Mouse (Mus musculus): ENCODE data around the gene Vstm2a. TPM values are rescaled to one million over a fixed set of nuclear protein-coding genes. Genes with fewer than 3 reads are reported as not detected.

The Vstm2a gene
- polyA plus RNA-seq, 1 experiment from 2014 or later, result 63.1 TPM

DNA sequence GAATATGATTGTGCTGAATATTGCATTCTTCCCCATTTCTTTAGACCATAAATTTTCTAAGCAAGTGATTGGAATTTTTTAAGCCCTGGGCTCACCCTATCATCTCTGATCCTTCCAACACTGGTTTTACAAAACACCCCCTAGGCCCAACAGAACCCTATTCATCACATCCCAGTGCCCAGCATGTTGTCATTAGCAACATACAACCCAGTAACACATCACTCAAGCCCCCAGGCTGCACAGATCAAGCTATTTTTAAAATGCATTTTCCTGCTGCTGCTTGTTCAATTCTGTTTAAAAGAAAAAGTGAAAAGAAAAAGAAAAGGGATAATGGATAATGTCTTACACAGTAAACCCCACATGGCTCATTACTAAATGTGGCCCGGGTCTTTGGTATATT, 42.0 kb downstream of the Vstm2a start:
- no peak overlapping the region for H3K9ac ChIP-seq (replicated peaks; ENCODE audit: low read depth, low read length)
- H3K36me3 ChIP-seq (ENCODE audit: control insufficient read depth, insufficient read depth), result no peaks in the 10 kb centered on the region
- ATAC-seq, result peak; percentile 68
- no peak overlapping the region for H3K4me3 ChIP-seq (replicated peaks; ENCODE audit: low read length)
- peak overlapping the region; percentile 7; the same call in 1 of the 2 replicates for H3K27ac ChIP-seq (ENCODE audit: low read length)
- H3K4me2 ChIP-seq (ENCODE audit: low read length), result no peak overlapping the region
- no peaks in the 10 kb centered on the region for H3K9me3 ChIP-seq (ENCODE audit: control insufficient read depth, low read length)
- no peaks in the 10 kb centered on the region for H3K27me3 ChIP-seq (replicated peaks; ENCODE audit: control insufficient read depth, insufficient read depth, low read length)
- H3K4me1 ChIP-seq (replicated peaks; ENCODE audit: control insufficient read depth, insufficient read depth, low read length), result peaks cover 15% of the 10 kb centered on the region
- WGBS, result 19% methylated on average over 1 of the region's 1 CpGs

DNA sequence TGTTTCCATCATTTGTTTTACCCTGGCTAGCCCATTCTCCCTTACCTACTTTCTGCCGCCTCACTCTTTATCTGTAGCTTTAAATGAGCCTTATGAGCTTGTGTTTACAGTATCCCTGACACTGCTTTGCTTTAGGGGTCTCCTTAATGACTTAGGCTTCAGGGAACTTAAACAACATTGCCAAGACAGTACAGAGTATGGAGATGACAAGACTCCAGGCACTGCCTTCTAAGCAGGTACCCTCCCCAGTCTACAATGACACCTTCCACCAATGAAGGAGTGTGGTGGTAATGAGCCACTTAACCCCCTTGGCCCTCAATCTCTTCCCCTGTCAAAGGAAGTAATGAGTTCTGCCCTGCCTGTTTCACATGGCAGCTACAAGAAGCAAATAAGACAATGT, 42.4 kb downstream of the Vstm2a start:
- H3K36me3 ChIP-seq (ENCODE audit: control insufficient read depth, insufficient read depth), result no peaks in the 10 kb centered on the region
- no peaks in the 10 kb centered on the region for H3K9me3 ChIP-seq (ENCODE audit: control insufficient read depth, low read length)
- no peak overlapping the region for H3K9ac ChIP-seq (replicated peaks; ENCODE audit: low read depth, low read length)
- 11% methylated on average over 1 of the region's 1 CpGs for WGBS
- no peaks in the 10 kb centered on the region for H3K27me3 ChIP-seq (replicated peaks; ENCODE audit: control insufficient read depth, insufficient read depth, low read length)
- H3K4me1 ChIP-seq (replicated peaks; ENCODE audit: control insufficient read depth, insufficient read depth, low read length), result peaks cover 15% of the 10 kb centered on the region
- ATAC-seq, result peak; percentile 64
- H3K4me3 ChIP-seq (replicated peaks; ENCODE audit: low read length), result no peak overlapping the region
- no peak overlapping the region for H3K4me2 ChIP-seq (ENCODE audit: low read length)
- peak overlapping the region; percentile 79 for H3K27ac ChIP-seq (ENCODE audit: low read length)

DNA sequence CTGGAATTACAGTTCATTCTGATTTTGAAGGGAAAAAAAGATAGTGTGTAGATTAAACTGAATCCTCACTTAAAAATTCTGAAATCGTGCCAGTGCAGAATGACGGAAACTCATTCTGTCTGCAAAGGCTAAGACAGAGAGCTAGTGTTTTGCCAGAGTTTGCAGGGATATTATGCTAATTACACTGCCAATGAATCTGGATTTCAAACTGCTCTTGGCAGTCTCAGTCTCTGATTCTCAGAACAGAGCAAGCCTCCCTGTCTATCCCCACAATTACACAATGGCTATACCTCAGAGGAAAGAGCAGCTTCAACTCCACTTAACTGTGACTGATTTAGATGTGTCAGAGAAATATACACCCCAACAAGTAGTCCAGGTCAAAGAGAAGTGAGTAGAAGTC, 43.2 kb downstream of the Vstm2a start:
- Histone ChIP-seq H3K9me3 (ENCODE audit: control insufficient read depth, low read length) (no peaks in the 10 kb centered on the region), H3K4me1 (replicated peaks; ENCODE audit: control insufficient read depth, insufficient read depth, low read length) (peaks cover 15% of the 10 kb centered on the region), H3K27ac (ENCODE audit: low read length) (peak overlapping the region; percentile 79), H3K4me2 (ENCODE audit: low read length) (no peak overlapping the region), H3K27me3 (replicated peaks; ENCODE audit: control insufficient read depth, insufficient read depth, low read length) (no peaks in the 10 kb centered on the region), H3K4me3 (replicated peaks; ENCODE audit: low read length) (no peak overlapping the region), H3K36me3 (ENCODE audit: control insufficient read depth, insufficient read depth) (no peaks in the 10 kb centered on the region), H3K9ac (replicated peaks; ENCODE audit: low read depth, low read length) (no peak overlapping the region)
- ATAC-seq, result peak; percentile 94
- 14% methylated on average over 2 of the region's 2 CpGs for WGBS

DNA sequence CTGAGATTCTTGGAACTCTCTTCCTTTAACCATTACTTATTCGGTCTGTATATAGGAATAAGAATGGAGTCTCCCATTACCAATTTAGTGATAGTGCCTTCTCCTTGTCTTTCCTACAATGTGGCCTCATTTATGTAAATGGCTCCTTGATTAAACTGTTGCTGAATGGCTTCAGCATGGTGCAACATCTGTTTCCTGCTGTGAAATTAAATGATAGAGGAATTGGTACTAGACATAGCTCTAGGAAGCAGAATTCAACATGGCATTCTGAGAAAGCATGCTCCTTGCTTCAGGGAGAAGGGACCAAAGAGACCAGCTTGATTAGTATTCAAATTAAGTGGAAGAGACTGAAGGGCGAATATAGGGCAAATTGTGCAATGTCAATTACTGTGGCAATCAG, 57.6 kb downstream of the Vstm2a start:
- WGBS, result 79% methylated on average over 2 of the region's 2 CpGs
- Histone ChIP-seq H3K9ac (replicated peaks; ENCODE audit: low read depth, low read length) (no peak overlapping the region), H3K27me3 (replicated peaks; ENCODE audit: control insufficient read depth, insufficient read depth, low read length) (no peaks in the 10 kb centered on the region), H3K4me2 (ENCODE audit: low read length) (no peak overlapping the region), H3K4me3 (replicated peaks; ENCODE audit: low read length) (no peak overlapping the region), H3K4me1 (replicated peaks; ENCODE audit: control insufficient read depth, insufficient read depth, low read length) (no peaks in the 10 kb centered on the region), H3K9me3 (ENCODE audit: control insufficient read depth, low read length) (no peaks in the 10 kb centered on the region), H3K27ac (ENCODE audit: low read length) (no peak overlapping the region), H3K36me3 (ENCODE audit: control insufficient read depth, insufficient read depth) (no peaks in the 10 kb centered on the region)
- ATAC-seq, result no peak

DNA sequence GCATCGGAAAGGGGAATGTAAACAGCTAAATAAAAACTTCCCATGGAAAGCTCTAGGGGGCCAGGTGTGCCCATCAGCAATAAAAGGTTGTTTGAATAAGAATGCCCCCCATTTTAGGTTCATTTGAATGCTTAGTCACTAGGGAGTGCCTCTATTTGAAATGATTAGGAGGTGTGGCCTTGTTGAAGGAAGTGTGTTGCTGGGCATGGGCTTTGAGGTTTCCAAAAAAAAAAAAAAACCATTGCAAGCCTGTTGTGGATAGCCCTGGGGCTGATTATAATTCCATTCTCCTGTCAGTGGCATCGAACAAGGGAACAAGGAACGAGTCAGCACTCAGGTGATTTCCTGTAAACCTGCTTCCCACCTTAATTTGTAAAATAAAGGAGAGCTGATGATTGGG, 87.7 kb downstream of the Vstm2a start:
- Histone ChIP-seq H3K4me1 (replicated peaks; ENCODE audit: control insufficient read depth, insufficient read depth, low read length) (0 out of 2 replicates have a peak, but pooled peaks cover 4% of the 10 kb centered on the region), H3K36me3 (ENCODE audit: control insufficient read depth, insufficient read depth) (no peaks in the 10 kb centered on the region), H3K9me3 (ENCODE audit: control insufficient read depth, low read length) (no peaks in the 10 kb centered on the region), H3K27me3 (replicated peaks; ENCODE audit: control insufficient read depth, insufficient read depth, low read length) (no peaks in the 10 kb centered on the region), H3K4me2 (ENCODE audit: low read length) (no peak overlapping the region), H3K4me3 (replicated peaks; ENCODE audit: low read length) (no peak overlapping the region), H3K27ac (ENCODE audit: low read length) (0 out of 2 replicates have a peak overlapping the region, but pooled peaks have one; percentile 14), H3K9ac (replicated peaks; ENCODE audit: low read depth, low read length) (no peak overlapping the region)
- no peak for ATAC-seq
- WGBS, result 64% methylated on average over 3 of the region's 3 CpGs

DNA sequence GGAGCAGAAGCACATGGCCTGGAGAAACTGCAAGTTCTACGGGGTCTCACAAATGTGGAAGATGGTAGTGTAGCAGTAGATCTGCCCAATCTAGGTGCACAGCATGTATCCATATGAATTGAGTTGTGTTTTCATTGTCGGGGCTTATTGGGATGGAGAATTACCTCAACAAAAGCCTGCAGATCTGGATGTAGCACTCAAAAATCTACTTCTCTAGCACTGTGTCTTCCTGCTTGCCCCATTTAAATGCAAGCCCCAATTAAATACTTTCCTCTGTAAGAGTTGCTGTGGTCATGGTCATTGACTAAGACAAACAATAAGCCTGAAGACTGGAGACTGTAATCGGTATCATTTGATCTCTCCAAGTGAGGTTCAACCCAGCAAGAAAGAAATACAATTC, 88.2 kb downstream of the Vstm2a start:
- Histone ChIP-seq H3K27ac (ENCODE audit: low read length) (no peak overlapping the region), H3K4me1 (replicated peaks; ENCODE audit: control insufficient read depth, insufficient read depth, low read length) (0 out of 2 replicates have a peak, but pooled peaks cover 4% of the 10 kb centered on the region), H3K9ac (replicated peaks; ENCODE audit: low read depth, low read length) (no peak overlapping the region), H3K9me3 (ENCODE audit: control insufficient read depth, low read length) (no peaks in the 10 kb centered on the region), H3K4me2 (ENCODE audit: low read length) (no peak overlapping the region), H3K4me3 (replicated peaks; ENCODE audit: low read length) (no peak overlapping the region), H3K27me3 (replicated peaks; ENCODE audit: control insufficient read depth, insufficient read depth, low read length) (no peaks in the 10 kb centered on the region), H3K36me3 (ENCODE audit: control insufficient read depth, insufficient read depth) (no peaks in the 10 kb centered on the region)
- no peak for ATAC-seq
- WGBS, result 86% methylated on average over 3 of the region's 3 CpGs

DNA sequence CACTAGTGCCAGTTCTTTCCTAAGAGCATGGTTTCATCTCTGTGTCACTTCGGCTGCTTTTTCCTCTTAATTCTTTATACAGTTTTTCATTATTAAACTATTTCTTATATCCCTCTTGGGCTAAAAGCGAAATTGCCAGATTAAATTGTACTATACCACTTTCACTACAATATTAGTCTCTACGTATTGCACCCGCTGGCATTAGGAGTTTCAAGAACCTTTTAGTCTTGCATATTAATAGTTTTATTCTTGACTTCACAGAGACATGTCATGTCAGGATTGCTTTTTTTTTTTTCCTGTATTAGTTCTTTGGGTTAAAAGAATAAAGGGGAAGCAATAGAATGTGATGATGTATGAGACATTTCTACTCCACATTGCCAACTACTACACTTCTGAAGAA, 94.4 kb downstream of the Vstm2a start:
- Histone ChIP-seq H3K27ac (ENCODE audit: low read length) (no peak overlapping the region), H3K9me3 (ENCODE audit: control insufficient read depth, low read length) (no peaks in the 10 kb centered on the region), H3K4me3 (replicated peaks; ENCODE audit: low read length) (no peak overlapping the region), H3K9ac (replicated peaks; ENCODE audit: low read depth, low read length) (no peak overlapping the region), H3K27me3 (replicated peaks; ENCODE audit: control insufficient read depth, insufficient read depth, low read length) (no peaks in the 10 kb centered on the region), H3K36me3 (ENCODE audit: control insufficient read depth, insufficient read depth) (no peaks in the 10 kb centered on the region), H3K4me1 (replicated peaks; ENCODE audit: control insufficient read depth, insufficient read depth, low read length) (0 out of 2 replicates have a peak, but pooled peaks cover 4% of the 10 kb centered on the region), H3K4me2 (ENCODE audit: low read length) (no peak overlapping the region)
- WGBS, result 90% methylated on average over 4 of the region's 4 CpGs
- ATAC-seq, result peak; percentile 55; the same call in 1 of the 2 replicates

DNA sequence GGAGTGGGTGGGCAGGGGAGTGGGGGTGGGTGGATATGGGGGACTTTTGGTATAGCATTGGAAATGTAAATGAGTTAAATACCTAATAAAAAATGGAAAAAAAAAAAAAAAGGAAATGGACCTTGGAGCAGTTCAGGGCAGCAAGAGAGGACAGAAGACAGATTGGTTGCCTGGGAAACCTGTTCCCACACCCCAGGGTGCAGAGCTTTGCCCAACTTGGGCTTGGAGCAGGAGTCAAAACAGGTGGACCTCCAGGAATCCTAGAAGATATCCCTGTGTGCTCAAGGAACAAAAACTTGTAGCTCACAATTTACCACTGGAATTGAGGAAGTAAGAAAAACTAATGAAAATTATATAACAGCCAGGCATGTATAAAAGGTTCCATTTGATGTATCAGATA, 96.8 kb downstream of the Vstm2a start:
- no peaks in the 10 kb centered on the region for H3K9me3 ChIP-seq (ENCODE audit: control insufficient read depth, low read length)
- H3K27ac ChIP-seq (ENCODE audit: low read length), result no peak overlapping the region
- ATAC-seq, result no peak
- no peaks in the 10 kb centered on the region for H3K27me3 ChIP-seq (replicated peaks; ENCODE audit: control insufficient read depth, insufficient read depth, low read length)
- H3K9ac ChIP-seq (replicated peaks; ENCODE audit: low read depth, low read length), result no peak overlapping the region
- H3K36me3 ChIP-seq (ENCODE audit: control insufficient read depth, insufficient read depth), result no peaks in the 10 kb centered on the region
- no peaks in the 10 kb centered on the region for H3K4me1 ChIP-seq (replicated peaks; ENCODE audit: control insufficient read depth, insufficient read depth, low read length)
- H3K4me2 ChIP-seq (ENCODE audit: low read length), result no peak overlapping the region
- no peak overlapping the region for H3K4me3 ChIP-seq (replicated peaks; ENCODE audit: low read length)

DNA sequence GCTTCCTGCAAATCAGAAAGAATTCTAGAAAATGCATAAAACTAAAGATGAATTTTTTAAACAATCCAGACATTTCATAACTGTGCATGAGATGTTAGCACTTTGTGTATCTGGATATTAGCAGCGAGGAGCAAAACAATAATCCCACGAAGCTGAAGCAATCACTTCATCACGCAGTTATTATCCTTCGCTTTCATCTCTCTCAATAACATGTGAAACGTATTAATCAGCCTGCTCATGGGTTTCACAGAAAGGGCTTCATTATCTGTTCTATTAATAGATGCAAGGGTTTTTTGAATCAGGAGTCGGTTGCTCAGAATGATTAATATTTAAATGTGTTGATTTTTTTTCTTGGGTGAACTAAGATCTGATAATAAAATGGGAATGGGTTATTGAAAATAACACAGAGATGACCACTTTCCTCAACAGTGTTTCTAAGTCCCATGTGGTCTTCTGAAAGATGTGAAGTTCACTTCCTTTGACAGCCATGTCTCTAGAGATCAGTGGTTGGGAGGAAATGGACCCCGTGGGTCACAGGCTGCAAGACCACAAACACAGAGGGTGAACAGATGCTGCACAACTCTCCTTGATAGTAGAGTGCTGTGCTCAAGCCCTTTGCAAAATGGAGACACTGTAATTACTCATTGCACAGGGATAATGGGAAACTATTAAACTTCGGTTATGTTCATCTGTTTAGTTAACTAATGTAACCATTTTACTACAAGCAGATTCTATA, 109.5 kb downstream of the Vstm2a start:
- H3K27ac ChIP-seq (ENCODE audit: low read length), result no peak overlapping the region
- no peak overlapping the region for H3K9ac ChIP-seq (replicated peaks; ENCODE audit: low read depth, low read length)
- H3K4me1 ChIP-seq (replicated peaks; ENCODE audit: control insufficient read depth, insufficient read depth, low read length), result no peaks in the 10 kb centered on the region
- H3K4me3 ChIP-seq (replicated peaks; ENCODE audit: low read length), result no peak overlapping the region
- WGBS, result 58% methylated on average over 8 of the region's 8 CpGs
- no peak overlapping the region for H3K4me2 ChIP-seq (ENCODE audit: low read length)
- H3K9me3 ChIP-seq (ENCODE audit: control insufficient read depth, low read length), result no peaks in the 10 kb centered on the region
- no peaks in the 10 kb centered on the region for H3K36me3 ChIP-seq (ENCODE audit: control insufficient read depth, insufficient read depth)
- no peaks in the 10 kb centered on the region for H3K27me3 ChIP-seq (replicated peaks; ENCODE audit: control insufficient read depth, insufficient read depth, low read length)
- peak; percentile 72 for ATAC-seq

All from forebrain, embryonic 16.5 days (tissue).